Mouse (Mus musculus): ENCODE measurements around the gene Grm1. TPM values are rescaled to one million over a fixed set of nuclear protein-coding genes. Genes with fewer than 3 reads are reported as not detected.

The Grm1 gene
- polyA plus RNA-seq, 1 experiment from 2014 or later, result 0.07 TPM

DNA sequence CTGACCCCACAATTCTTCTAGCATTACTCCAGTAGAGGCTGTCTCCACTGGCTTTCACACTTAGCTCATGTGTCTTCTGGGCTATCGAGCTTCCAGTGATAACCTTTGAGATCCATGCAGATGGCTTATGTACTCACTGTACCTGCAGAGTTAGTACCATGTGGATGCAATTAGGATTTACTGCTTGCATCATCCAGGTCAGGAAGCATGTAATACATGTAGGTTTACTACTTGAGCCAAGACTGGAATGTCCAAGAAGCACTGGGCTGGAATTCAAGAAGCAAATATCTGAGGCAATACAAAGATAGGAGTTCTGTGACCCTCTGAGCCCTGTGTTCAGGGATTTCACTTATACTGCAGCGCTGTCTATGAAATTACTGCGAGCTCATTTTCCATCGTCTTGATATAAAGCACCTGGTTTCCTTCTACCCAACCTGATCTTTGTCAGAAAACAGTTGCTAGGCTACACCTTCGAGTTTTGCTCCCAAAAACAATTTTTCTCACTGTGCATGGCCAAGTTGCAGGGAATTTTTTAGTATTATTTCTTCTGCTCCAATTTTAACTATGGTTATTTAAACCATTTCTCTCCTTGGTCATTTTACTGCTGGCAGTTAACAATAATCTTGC lies 237.0 kb downstream of the Grm1 start:
- Histone ChIP-seq H3K9ac (replicated peaks; ENCODE audit: low read length) (no peak overlapping the region), H3K9me3 (replicated peaks; ENCODE audit: control insufficient read depth, low read length) (no peaks in the 10 kb centered on the region), H3K27ac (replicated peaks; ENCODE audit: low read depth, low read length) (no peak overlapping the region), H3K4me2 (ENCODE audit: low read depth, low read length) (no peak overlapping the region), H3K4me3 (ENCODE audit: low read depth, low read length) (no peak overlapping the region), H3K4me1 (ENCODE audit: control insufficient read depth, insufficient read depth, low read length) (no peaks in the 10 kb centered on the region), H3K27me3 (ENCODE audit: control insufficient read depth, insufficient read depth, low read length) (no peaks in the 10 kb centered on the region), H3K36me3 (replicated peaks; ENCODE audit: control insufficient read depth, insufficient read depth, low read depth, low read length) (no peaks in the 10 kb centered on the region)
- 82% methylated on average over 5 of the region's 5 CpGs for WGBS
- ATAC-seq (replicated peaks; ENCODE audit: insufficient number of reproducible peaks, low FRiP score, low TSS enrichment, low read depth), result no peak
- DNase-seq (ENCODE audit: low spot score), result no peak

DNA sequence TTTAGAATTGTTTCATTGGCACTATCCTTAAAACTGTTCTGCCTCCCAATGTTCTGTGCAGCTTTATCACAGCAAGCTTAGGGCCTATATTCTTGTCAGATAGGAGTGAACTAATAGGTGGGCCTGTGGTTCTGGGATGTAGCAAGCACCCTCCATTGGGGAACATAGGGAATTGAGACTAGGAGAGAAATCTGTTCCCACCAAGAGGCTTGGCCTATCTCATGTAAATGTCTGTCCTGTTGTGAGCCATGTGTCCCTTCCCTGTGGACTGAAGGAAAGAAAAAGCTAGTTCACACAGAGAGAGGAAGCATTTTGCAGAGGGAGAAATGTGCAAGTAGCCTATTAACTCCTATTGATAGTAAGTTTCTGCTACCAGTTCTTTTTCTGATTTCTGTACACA lies 246.8 kb downstream of the Grm1 start:
- Histone ChIP-seq H3K9ac (replicated peaks; ENCODE audit: low read length) (no peak overlapping the region), H3K27me3 (ENCODE audit: control insufficient read depth, insufficient read depth, low read length) (no peaks in the 10 kb centered on the region), H3K27ac (replicated peaks; ENCODE audit: low read depth, low read length) (no peak overlapping the region), H3K4me1 (ENCODE audit: control insufficient read depth, insufficient read depth, low read length) (no peaks in the 10 kb centered on the region), H3K4me2 (ENCODE audit: low read depth, low read length) (no peak overlapping the region), H3K9me3 (replicated peaks; ENCODE audit: control insufficient read depth, low read length) (no peaks in the 10 kb centered on the region), H3K4me3 (ENCODE audit: low read depth, low read length) (no peak overlapping the region), H3K36me3 (replicated peaks; ENCODE audit: control insufficient read depth, insufficient read depth, low read depth, low read length) (no peaks in the 10 kb centered on the region)
- DNase-seq (ENCODE audit: low spot score) (no peak), ATAC-seq (replicated peaks; ENCODE audit: insufficient number of reproducible peaks, low FRiP score, low TSS enrichment, low read depth) (no peak)

DNA sequence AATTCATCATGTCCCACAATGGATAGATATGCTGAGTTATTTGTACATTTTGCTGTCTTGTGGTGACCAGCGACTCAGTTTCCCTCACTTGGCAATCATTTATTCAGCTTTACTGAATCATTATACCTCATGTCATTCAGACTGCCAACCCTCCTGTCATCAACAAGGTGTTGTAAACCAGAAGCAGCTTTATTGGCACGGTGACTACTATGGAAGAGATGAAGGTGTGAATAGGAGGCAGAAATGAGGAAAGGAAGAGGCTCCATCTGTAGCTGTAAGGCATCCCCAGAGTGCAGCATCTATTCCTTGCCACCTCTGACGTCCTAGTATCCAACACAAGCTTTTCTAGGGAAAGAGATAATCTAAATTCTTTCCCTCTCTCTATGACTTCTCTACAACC lies 247.3 kb downstream of the Grm1 start:
- ATAC-seq (replicated peaks; ENCODE audit: insufficient number of reproducible peaks, low FRiP score, low TSS enrichment, low read depth), result no peak
- no peaks in the 10 kb centered on the region for H3K36me3 ChIP-seq (replicated peaks; ENCODE audit: control insufficient read depth, insufficient read depth, low read depth, low read length)

DNA sequence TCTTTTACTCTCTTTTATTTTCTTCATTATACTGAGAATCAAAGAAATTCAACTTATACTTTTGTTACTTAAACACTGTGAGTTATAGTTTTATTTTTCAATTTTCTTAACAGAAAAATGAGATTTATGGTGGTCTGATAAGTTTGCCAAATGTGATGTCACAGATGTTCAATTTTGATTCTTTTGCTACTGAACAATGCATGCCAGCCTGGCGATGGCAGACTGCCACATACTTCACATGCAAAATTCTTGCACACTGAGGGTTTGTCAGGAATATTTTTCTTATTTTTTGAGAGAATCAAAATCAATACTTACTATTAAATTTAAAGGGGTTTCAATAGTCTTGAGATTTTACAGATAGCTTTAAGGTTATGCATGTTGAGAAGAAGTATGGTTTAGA lies 251.0 kb downstream of the Grm1 start:
- no peaks in the 10 kb centered on the region for H3K27me3 ChIP-seq (ENCODE audit: control insufficient read depth, insufficient read depth, low read length)
- H3K36me3 ChIP-seq (replicated peaks; ENCODE audit: control insufficient read depth, insufficient read depth, low read depth, low read length), result no peaks in the 10 kb centered on the region
- no peak overlapping the region for H3K4me3 ChIP-seq (ENCODE audit: low read depth, low read length)
- DNase-seq (ENCODE audit: low spot score) (no peak), ATAC-seq (replicated peaks; ENCODE audit: insufficient number of reproducible peaks, low FRiP score, low TSS enrichment, low read depth) (no peak)
- H3K27ac ChIP-seq (replicated peaks; ENCODE audit: low read depth, low read length), result no peak overlapping the region
- H3K4me1 ChIP-seq (ENCODE audit: control insufficient read depth, insufficient read depth, low read length), result no peaks in the 10 kb centered on the region
- no peak overlapping the region for H3K9ac ChIP-seq (replicated peaks; ENCODE audit: low read length)
- WGBS, result 78% methylated on average over 1 of the region's 1 CpGs
- no peak overlapping the region for H3K4me2 ChIP-seq (ENCODE audit: low read depth, low read length)
- no peaks in the 10 kb centered on the region for H3K9me3 ChIP-seq (replicated peaks; ENCODE audit: control insufficient read depth, low read length)

More for the DNA sequence above, 247.3 kb downstream of the Grm1 start:
- Histone ChIP-seq H3K4me2 (ENCODE audit: low read depth, low read length) (no peak overlapping the region), H3K27ac (replicated peaks; ENCODE audit: low read depth, low read length) (no peak overlapping the region), H3K9me3 (replicated peaks; ENCODE audit: control insufficient read depth, low read length) (no peaks in the 10 kb centered on the region), H3K4me1 (ENCODE audit: control insufficient read depth, insufficient read depth, low read length) (no peaks in the 10 kb centered on the region), H3K4me3 (ENCODE audit: low read depth, low read length) (no peak overlapping the region), H3K27me3 (ENCODE audit: control insufficient read depth, insufficient read depth, low read length) (no peaks in the 10 kb centered on the region), H3K9ac (replicated peaks; ENCODE audit: low read length) (no peak overlapping the region)
- WGBS, result 77% methylated on average over 3 of the region's 3 CpGs
- no peak for DNase-seq (ENCODE audit: low spot score)

DNA sequence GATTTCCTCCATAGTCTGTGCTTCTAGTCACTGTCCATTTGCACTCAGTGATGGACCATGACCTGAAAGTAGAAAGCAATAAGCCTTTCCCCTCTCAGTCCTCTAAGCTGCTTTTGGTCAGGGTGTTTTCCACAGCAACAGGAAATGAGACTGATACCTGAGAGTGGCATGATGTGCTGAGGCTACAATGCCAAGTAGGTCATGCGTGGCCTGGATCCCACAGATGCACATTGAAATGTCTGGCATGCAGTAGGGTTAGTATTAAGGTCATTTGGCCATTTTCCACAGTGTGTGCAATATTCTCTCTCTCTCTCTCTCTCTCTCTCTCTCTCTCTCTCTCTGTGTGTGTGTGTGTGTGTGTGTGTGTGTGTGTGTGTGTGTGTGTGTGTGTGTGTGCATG lies 254.8 kb downstream of the Grm1 start:
- H3K9ac ChIP-seq (replicated peaks; ENCODE audit: low read length), result no peak overlapping the region
- ATAC-seq (replicated peaks; ENCODE audit: insufficient number of reproducible peaks, low FRiP score, low TSS enrichment, low read depth), result no peak
- no peaks in the 10 kb centered on the region for H3K4me1 ChIP-seq (ENCODE audit: control insufficient read depth, insufficient read depth, low read length)
- H3K27me3 ChIP-seq (ENCODE audit: control insufficient read depth, insufficient read depth, low read length), result no peaks in the 10 kb centered on the region
- no peak overlapping the region for H3K4me3 ChIP-seq (ENCODE audit: low read depth, low read length)
- 41% methylated on average over 1 of the region's 1 CpGs for WGBS
- H3K36me3 ChIP-seq (replicated peaks; ENCODE audit: control insufficient read depth, insufficient read depth, low read depth, low read length), result no peaks in the 10 kb centered on the region
- H3K4me2 ChIP-seq (ENCODE audit: low read depth, low read length), result no peak overlapping the region
- no peak for DNase-seq (ENCODE audit: low spot score)
- no peaks in the 10 kb centered on the region for H3K9me3 ChIP-seq (replicated peaks; ENCODE audit: control insufficient read depth, low read length)
- no peak overlapping the region for H3K27ac ChIP-seq (replicated peaks; ENCODE audit: low read depth, low read length)

DNA sequence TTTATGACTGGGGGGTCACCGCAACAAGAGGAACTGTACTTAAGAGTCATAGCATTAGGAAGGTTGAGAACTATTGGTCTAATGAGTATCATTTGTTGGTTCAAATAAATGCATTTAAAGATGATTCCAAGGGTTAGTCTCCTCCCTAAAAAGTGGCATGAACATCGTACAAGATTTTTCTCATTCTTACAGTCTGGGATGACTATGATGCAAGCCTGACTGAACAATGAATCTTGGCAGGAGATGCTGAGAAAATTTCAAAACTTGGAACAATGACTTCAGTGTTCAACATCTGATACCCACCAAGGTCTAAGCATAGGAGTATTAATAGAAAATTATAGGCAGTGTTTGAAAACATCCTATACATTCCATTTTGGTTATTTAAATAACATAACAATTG lies 264.1 kb downstream of the Grm1 start:
- no peaks in the 10 kb centered on the region for H3K4me1 ChIP-seq (ENCODE audit: control insufficient read depth, insufficient read depth, low read length)
- H3K27ac ChIP-seq (replicated peaks; ENCODE audit: low read depth, low read length), result no peak overlapping the region
- H3K36me3 ChIP-seq (replicated peaks; ENCODE audit: control insufficient read depth, insufficient read depth, low read depth, low read length), result no peaks in the 10 kb centered on the region
- ATAC-seq (replicated peaks; ENCODE audit: insufficient number of reproducible peaks, low FRiP score, low TSS enrichment, low read depth) (no peak), DNase-seq (ENCODE audit: low spot score) (no peak)
- no peak overlapping the region for H3K9ac ChIP-seq (replicated peaks; ENCODE audit: low read length)
- WGBS, result 84% methylated on average over 2 of the region's 2 CpGs
- H3K4me3 ChIP-seq (ENCODE audit: low read depth, low read length), result no peak overlapping the region
- H3K9me3 ChIP-seq (replicated peaks; ENCODE audit: control insufficient read depth, low read length), result no peaks in the 10 kb centered on the region
- no peaks in the 10 kb centered on the region for H3K27me3 ChIP-seq (ENCODE audit: control insufficient read depth, insufficient read depth, low read length)
- no peak overlapping the region for H3K4me2 ChIP-seq (ENCODE audit: low read depth, low read length)

DNA sequence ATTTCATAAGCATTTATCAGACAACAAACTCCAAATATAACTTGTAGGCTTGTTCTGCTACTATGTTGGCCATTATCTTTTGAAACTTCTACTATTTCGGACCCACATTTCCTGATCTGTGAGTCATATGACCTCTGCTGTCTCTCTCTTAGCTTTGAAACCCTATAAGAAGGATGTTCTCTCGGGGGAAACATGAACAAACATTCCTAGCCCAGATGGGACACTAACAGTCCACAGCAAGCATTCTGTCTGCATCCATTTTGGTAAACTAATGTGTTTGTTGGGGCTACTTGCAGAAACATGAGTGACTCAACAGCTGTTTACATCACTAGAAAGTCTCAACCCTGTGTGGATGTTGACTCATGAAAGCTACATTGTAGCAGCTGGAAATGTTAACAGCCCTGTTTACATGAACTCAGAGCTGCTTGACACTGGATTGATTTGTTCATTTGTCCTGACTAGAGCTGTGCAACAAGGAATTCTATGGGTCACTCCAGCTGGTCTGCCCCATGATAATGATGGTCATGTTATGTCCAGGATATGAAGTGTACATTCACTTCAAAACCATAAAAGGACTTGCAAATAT lies 267.4 kb downstream of the Grm1 start:
- Histone ChIP-seq H3K9ac (replicated peaks; ENCODE audit: low read length) (no peak overlapping the region), H3K4me3 (ENCODE audit: low read depth, low read length) (no peak overlapping the region), H3K4me2 (ENCODE audit: low read depth, low read length) (no peak overlapping the region), H3K4me1 (ENCODE audit: control insufficient read depth, insufficient read depth, low read length) (no peaks in the 10 kb centered on the region), H3K27ac (replicated peaks; ENCODE audit: low read depth, low read length) (no peak overlapping the region), H3K27me3 (ENCODE audit: control insufficient read depth, insufficient read depth, low read length) (no peaks in the 10 kb centered on the region), H3K9me3 (replicated peaks; ENCODE audit: control insufficient read depth, low read length) (no peaks in the 10 kb centered on the region), H3K36me3 (replicated peaks; ENCODE audit: control insufficient read depth, insufficient read depth, low read depth, low read length) (no peaks in the 10 kb centered on the region)
- DNase-seq (ENCODE audit: low spot score) (no peak), ATAC-seq (replicated peaks; ENCODE audit: insufficient number of reproducible peaks, low FRiP score, low TSS enrichment, low read depth) (no peak)
- 61% methylated on average over 2 of the region's 2 CpGs for WGBS

DNA sequence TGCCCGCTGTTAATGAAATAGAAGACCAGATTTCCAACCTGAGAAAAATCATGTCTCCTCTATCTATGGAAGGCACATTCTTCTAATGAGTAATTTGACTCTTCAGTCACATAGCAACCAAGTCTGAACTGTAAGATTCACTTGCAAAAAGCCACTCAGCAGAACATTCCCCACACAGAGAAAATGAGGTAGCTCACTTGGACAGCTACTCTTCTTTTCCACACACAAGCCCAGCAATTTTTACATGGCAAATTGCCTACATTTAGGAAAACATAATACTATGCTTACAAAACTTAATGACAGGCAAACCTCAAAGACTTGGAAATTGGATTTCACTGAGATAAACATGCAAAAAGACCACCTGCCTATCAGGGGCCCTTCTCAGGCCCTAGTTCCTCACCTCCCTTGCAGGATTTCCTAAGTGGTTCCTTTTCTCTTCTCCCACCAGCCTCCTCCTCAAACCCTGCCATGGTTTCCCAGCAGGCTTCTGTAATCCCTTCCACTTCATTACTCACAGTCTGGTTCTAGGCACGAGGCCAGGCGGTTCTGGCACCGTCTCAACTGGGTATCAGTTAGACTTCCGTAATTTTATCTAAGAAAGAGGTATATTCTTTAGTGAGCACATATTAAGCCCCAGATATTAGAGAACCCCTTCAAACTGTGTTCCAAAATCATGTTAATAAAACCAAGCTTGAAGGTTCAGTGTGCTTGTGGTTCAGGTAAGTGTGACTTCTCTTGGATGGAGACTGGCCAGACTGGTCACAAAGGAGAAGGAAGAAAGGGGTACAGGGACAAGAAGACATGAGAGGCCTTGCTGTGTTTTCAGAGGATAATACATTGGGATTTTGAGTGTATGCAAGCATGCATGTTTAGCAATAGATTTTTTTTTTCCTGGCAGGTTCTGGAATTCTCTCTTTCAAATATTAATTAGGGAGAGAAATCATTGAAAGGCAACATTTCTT lies 269.1 kb downstream of the Grm1 start:
- H3K27me3 ChIP-seq (ENCODE audit: control insufficient read depth, insufficient read depth, low read length), result no peaks in the 10 kb centered on the region
- DNase-seq (ENCODE audit: low spot score), result no peak
- H3K4me3 ChIP-seq (ENCODE audit: low read depth, low read length), result no peak overlapping the region
- no peak for ATAC-seq (replicated peaks; ENCODE audit: insufficient number of reproducible peaks, low FRiP score, low TSS enrichment, low read depth)
- no peak overlapping the region for H3K4me2 ChIP-seq (ENCODE audit: low read depth, low read length)
- H3K36me3 ChIP-seq (replicated peaks; ENCODE audit: control insufficient read depth, insufficient read depth, low read depth, low read length), result no peaks in the 10 kb centered on the region
- no peak overlapping the region for H3K27ac ChIP-seq (replicated peaks; ENCODE audit: low read depth, low read length)
- WGBS, result 70% methylated on average over 5 of the region's 5 CpGs
- H3K9ac ChIP-seq (replicated peaks; ENCODE audit: low read length), result no peak overlapping the region
- H3K4me1 ChIP-seq (ENCODE audit: control insufficient read depth, insufficient read depth, low read length), result no peaks in the 10 kb centered on the region
- H3K9me3 ChIP-seq (replicated peaks; ENCODE audit: control insufficient read depth, low read length), result no peaks in the 10 kb centered on the region
